Mouse (Mus musculus) midbrain, embryonic 12.5 days (tissue): ENCODE data around the gene Lyrm1. TPM values are rescaled to one million over a fixed set of nuclear protein-coding genes. Genes with fewer than 3 reads are reported as not detected.

ENCODE experiments used
- ATAC-seq: fragments of 200-750 bp; cut with Nextera tagmentation; 2 replicates; pipeline ENCODE4 v1.8.0; 2017; ENCODE audit warnings: low read depth, moderate TSS enrichment, moderate library complexity; ENCODE audit not compliant: low FRiP score
- H3K27ac ChIP-seq: fragments of 300-500 bp; sonication (generic); replicated peaks from 2 replicates; pipeline ENCODE4 v1.5.1; 2016; ENCODE audit warnings: mild to moderate bottlenecking
- H3K27me3 ChIP-seq: fragments of 300-500 bp; sonication (generic); 2 replicates; pipeline ENCODE4 v1.6.1; 2016; ENCODE audit warnings: mild to moderate bottlenecking
- H3K36me3 ChIP-seq: fragments of 300-500 bp; sonication (generic); 2 replicates; pipeline ENCODE4 v1.6.1; 2016
- H3K4me1 ChIP-seq: fragments of 300-500 bp; sonication (generic); 2 replicates; pipeline ENCODE4 v1.6.1; 2016
- H3K4me2 ChIP-seq: fragments of 300-500 bp; sonication (generic); replicated peaks from 2 replicates; pipeline ENCODE4 v1.6.1; 2016; ENCODE audit warnings: mild to moderate bottlenecking, moderate library complexity
- H3K4me3 ChIP-seq: fragments of 300-500 bp; sonication (generic); 2 replicates; pipeline ENCODE4 v1.5.1; 2016; ENCODE audit warnings: mild to moderate bottlenecking
- H3K9ac ChIP-seq: fragments of 300-500 bp; sonication (generic); replicated peaks from 2 replicates; pipeline ENCODE4 v1.6.1; 2016; ENCODE audit warnings: mild to moderate bottlenecking, moderate library complexity
- H3K9me3 ChIP-seq: fragments of 300-500 bp; sonication (generic); 2 replicates; pipeline ENCODE4 v1.6.1; 2016; ENCODE audit warnings: mild to moderate bottlenecking
- WGBS: fragments of 180-500 bp; shearing (Covaris S2); methylation state at CpG from one replicate; pipeline ENCODE4 v1.1.7; 2016; 5-methylcytosine and 5-hydroxymethylcytosine counted together
- polyA plus RNA-seq: library from polyadenylated mRNA; unstranded; fragments of >200 nt; fragmentation: Nextera tagmentation; extraction: Ambion mirVana; gene quantifications from 2 replicates; pipeline ENCODE4 v1.2.1, GENCODE M21; 2016

Gene Lyrm1
- polyA plus RNA-seq, 1 experiment from 2014 or later, result 14.0 TPM

GRCm38 (mm10) chr7:119892742-119893141 is 2.9 kb upstream of the Lyrm1 start:
- H3K36me3 ChIP-seq, result no peaks in the 10 kb centered on the region
- H3K9ac ChIP-seq, result no peak overlapping the region
- H3K4me1 ChIP-seq, result peaks cover 25% of the 10 kb centered on the region
- no peak overlapping the region for H3K4me3 ChIP-seq
- H3K4me2 ChIP-seq, result no peak overlapping the region
- no peaks in the 10 kb centered on the region for H3K27me3 ChIP-seq
- H3K27ac ChIP-seq, result no peak overlapping the region
- ATAC-seq, result no peak
- 94% methylated on average over 4 of the region's 4 CpGs for WGBS
- H3K9me3 ChIP-seq, result no peaks in the 10 kb centered on the region

GRCm38 (mm10) chr7:119894818-119895544 is 680 bp upstream of the Lyrm1 start:
- peak; percentile 68 for ATAC-seq
- H3K36me3 ChIP-seq, result no peaks in the 10 kb centered on the region
- peak overlapping the region; percentile 97 for H3K27ac ChIP-seq
- H3K4me3 ChIP-seq, result peak overlapping the region; percentile 64
- H3K4me1 ChIP-seq, result peaks cover 25% of the 10 kb centered on the region
- WGBS, result 2% methylated on average over 15 of the region's 15 CpGs
- H3K4me2 ChIP-seq, result peak overlapping the region; percentile 67
- no peaks in the 10 kb centered on the region for H3K27me3 ChIP-seq
- peak overlapping the region; percentile 70 for H3K9ac ChIP-seq
- no peaks in the 10 kb centered on the region for H3K9me3 ChIP-seq

GRCm38 (mm10) chr7:119897521-119898109 is 2.0 kb downstream of the Lyrm1 start:
- 95% methylated on average over 8 of the region's 8 CpGs for WGBS
- Histone ChIP-seq H3K36me3 (no peaks in the 10 kb centered on the region), H3K27ac (no peak overlapping the region), H3K27me3 (no peaks in the 10 kb centered on the region), H3K4me3 (no peak overlapping the region), H3K9ac (no peak overlapping the region), H3K9me3 (no peaks in the 10 kb centered on the region), H3K4me1 (peaks cover 25% of the 10 kb centered on the region), H3K4me2 (no peak overlapping the region)
- no peak for ATAC-seq

- H3K27ac ChIP-seq, result no peak overlapping the region
- ATAC-seq, result no peak
- no peaks in the 10 kb centered on the region for H3K9me3 ChIP-seq
- H3K27me3 ChIP-seq, result no peaks in the 10 kb centered on the region
- H3K9ac ChIP-seq, result no peak overlapping the region
- H3K4me3 ChIP-seq, result no peak overlapping the region
- 61% methylated on average over 1 of the region's 1 CpGs for WGBS
- no peaks in the 10 kb centered on the region for H3K36me3 ChIP-seq
- peaks cover 22% of the 10 kb centered on the region for H3K4me1 ChIP-seq
- H3K4me2 ChIP-seq, result no peak overlapping the region
Observed at GRCm38 (mm10) chr7:119898247-119898856, 2.7 kb downstream of the Lyrm1 start.

- no peaks in the 10 kb centered on the region for H3K27me3 ChIP-seq
- no peak overlapping the region for H3K9ac ChIP-seq
- H3K4me3 ChIP-seq, result no peak overlapping the region
- no peak for ATAC-seq
- H3K4me2 ChIP-seq, result no peak overlapping the region
- H3K4me1 ChIP-seq, result peaks cover 11% of the 10 kb centered on the region
- H3K9me3 ChIP-seq, result no peaks in the 10 kb centered on the region
- no peak overlapping the region for H3K27ac ChIP-seq
- H3K36me3 ChIP-seq, result no peaks in the 10 kb centered on the region
- WGBS, result 75% methylated on average over 3 of the region's 3 CpGs
Observed at GRCm38 (mm10) chr7:119899386-119900057, 3.9 kb downstream of the Lyrm1 start.

- no peak overlapping the region for H3K9ac ChIP-seq
- H3K4me1 ChIP-seq, result no peaks in the 10 kb centered on the region
- H3K9me3 ChIP-seq, result no peaks in the 10 kb centered on the region
- no peak overlapping the region for H3K4me2 ChIP-seq
- WGBS, result over 99% methylated on average over 3 of the region's 3 CpGs
- no peaks in the 10 kb centered on the region for H3K27me3 ChIP-seq
- H3K4me3 ChIP-seq, result no peak overlapping the region
- H3K36me3 ChIP-seq, result no peaks in the 10 kb centered on the region
- H3K27ac ChIP-seq, result no peak overlapping the region
- ATAC-seq, result no peak
Observed at GRCm38 (mm10) chr7:119906523-119907215, 11.0 kb downstream of the Lyrm1 start.

- Histone ChIP-seq H3K9ac (no peak overlapping the region), H3K4me3 (no peak overlapping the region), H3K27ac (no peak overlapping the region), H3K4me2 (no peak overlapping the region), H3K9me3 (no peaks in the 10 kb centered on the region), H3K4me1 (no peaks in the 10 kb centered on the region), H3K36me3 (no peaks in the 10 kb centered on the region), H3K27me3 (no peaks in the 10 kb centered on the region)
- ATAC-seq, result no peak
- WGBS, result 82% methylated on average over 3 of the region's 3 CpGs
Observed at GRCm38 (mm10) chr7:119911727-119912126, 16.1 kb downstream of the Lyrm1 start.

- no peak for ATAC-seq
- H3K4me2 ChIP-seq, result no peak overlapping the region
- no peak overlapping the region for H3K27ac ChIP-seq
- no peaks in the 10 kb centered on the region for H3K27me3 ChIP-seq
- no peaks in the 10 kb centered on the region for H3K36me3 ChIP-seq
- H3K9ac ChIP-seq, result no peak overlapping the region
- no peak overlapping the region for H3K4me3 ChIP-seq
- no peaks in the 10 kb centered on the region for H3K4me1 ChIP-seq
- 49% methylated on average over 2 of the region's 2 CpGs for WGBS
- no peaks in the 10 kb centered on the region for H3K9me3 ChIP-seq
Observed at GRCm38 (mm10) chr7:119920457-119920856, 24.8 kb downstream of the Lyrm1 start.

- Histone ChIP-seq H3K4me2 (no peak overlapping the region), H3K4me3 (no peak overlapping the region), H3K27ac (no peak overlapping the region), H3K27me3 (no peaks in the 10 kb centered on the region), H3K4me1 (no peaks in the 10 kb centered on the region), H3K9me3 (no peaks in the 10 kb centered on the region), H3K36me3 (no peaks in the 10 kb centered on the region), H3K9ac (no peak overlapping the region)
- 83% methylated on average over 4 of the region's 4 CpGs for WGBS
- ATAC-seq, result no peak
Observed at GRCm38 (mm10) chr7:119921054-119921453, 25.4 kb downstream of the Lyrm1 start.

- Histone ChIP-seq H3K27ac (no peak overlapping the region), H3K4me1 (no peaks in the 10 kb centered on the region), H3K27me3 (no peaks in the 10 kb centered on the region), H3K36me3 (no peaks in the 10 kb centered on the region), H3K9me3 (no peaks in the 10 kb centered on the region), H3K4me3 (no peak overlapping the region), H3K9ac (no peak overlapping the region), H3K4me2 (no peak overlapping the region)
- 65% methylated on average over 2 of the region's 2 CpGs for WGBS
- ATAC-seq, result no peak
Observed at GRCm38 (mm10) chr7:119928783-119929440, 33.3 kb downstream of the Lyrm1 start.

GRCm38 (mm10) chr7:119936321-119936720 is 40.7 kb downstream of the Lyrm1 start:
- Histone ChIP-seq H3K4me1 (no peaks in the 10 kb centered on the region), H3K36me3 (no peaks in the 10 kb centered on the region), H3K9me3 (no peaks in the 10 kb centered on the region), H3K27ac (no peak overlapping the region), H3K27me3 (no peaks in the 10 kb centered on the region), H3K4me3 (no peak overlapping the region), H3K4me2 (no peak overlapping the region), H3K9ac (no peak overlapping the region)
- ATAC-seq, result no peak
